Mouse (Mus musculus): ENCODE measurements around the gene Zp2. TPM values are rescaled to one million over a fixed set of nuclear protein-coding genes. Genes with fewer than 3 reads are reported as not detected.
A peak's percentile ranks its signal among the peaks of the same experiment; 100 is the strongest.

Gene Zp2
- polyA plus RNA-seq, 1 experiment from 2014 or later, result not detected

GRCm38 (mm10) chr7:120180547-120180946 lies 35.5 kb upstream of the Zp2 start:
- 89% methylated on average over 5 of the region's 5 CpGs for WGBS
- Histone ChIP-seq H3K27me3 (replicated peaks; ENCODE audit: control insufficient read depth, insufficient read depth, low read length) (no peaks in the 10 kb centered on the region), H3K4me3 (ENCODE audit: low read depth, low read length) (no peak overlapping the region), H3K4me1 (ENCODE audit: control insufficient read depth, insufficient read depth, low read length) (no peaks in the 10 kb centered on the region), H3K9me3 (replicated peaks; ENCODE audit: control insufficient read depth, low read length) (no peaks in the 10 kb centered on the region), H3K36me3 (ENCODE audit: control insufficient read depth, insufficient read depth, low read length) (no peaks in the 10 kb centered on the region), H3K27ac (ENCODE audit: low read depth, low read length) (no peak overlapping the region), H3K4me2 (ENCODE audit: low read length) (no peak overlapping the region), H3K9ac (ENCODE audit: low read length) (no peak overlapping the region)
- ATAC-seq (no peak), DNase-seq (ENCODE audit: low spot score) (no peak)

GRCm38 (mm10) chr7:120178935-120179334 lies 33.8 kb upstream of the Zp2 start:
- peak; percentile 61 for DNase-seq (ENCODE audit: low spot score)
- WGBS, result 12% methylated on average over 2 of the region's 2 CpGs
- H3K27me3 ChIP-seq (replicated peaks; ENCODE audit: control insufficient read depth, insufficient read depth, low read length), result no peaks in the 10 kb centered on the region
- ATAC-seq, result no peak; the same call in 1 of the 2 replicates
- H3K36me3 ChIP-seq (ENCODE audit: control insufficient read depth, insufficient read depth, low read length), result no peaks in the 10 kb centered on the region
- H3K4me2 ChIP-seq (ENCODE audit: low read length), result no peak overlapping the region
- H3K4me1 ChIP-seq (ENCODE audit: control insufficient read depth, insufficient read depth, low read length), result no peaks in the 10 kb centered on the region
- no peaks in the 10 kb centered on the region for H3K9me3 ChIP-seq (replicated peaks; ENCODE audit: control insufficient read depth, low read length)
- H3K27ac ChIP-seq (ENCODE audit: low read depth, low read length), result no peak overlapping the region
- H3K4me3 ChIP-seq (ENCODE audit: low read depth, low read length), result no peak overlapping the region
- no peak overlapping the region for H3K9ac ChIP-seq (ENCODE audit: low read length)

GRCm38 (mm10) chr7:120177611-120178010 lies 32.5 kb upstream of the Zp2 start:
- DNase-seq (ENCODE audit: low spot score), result no peak
- Histone ChIP-seq H3K36me3 (ENCODE audit: control insufficient read depth, insufficient read depth, low read length) (no peaks in the 10 kb centered on the region), H3K4me3 (ENCODE audit: low read depth, low read length) (no peak overlapping the region), H3K9ac (ENCODE audit: low read length) (no peak overlapping the region), H3K9me3 (replicated peaks; ENCODE audit: control insufficient read depth, low read length) (no peaks in the 10 kb centered on the region), H3K27ac (ENCODE audit: low read depth, low read length) (no peak overlapping the region), H3K4me1 (ENCODE audit: control insufficient read depth, insufficient read depth, low read length) (no peaks in the 10 kb centered on the region), H3K27me3 (replicated peaks; ENCODE audit: control insufficient read depth, insufficient read depth, low read length) (no peaks in the 10 kb centered on the region), H3K4me2 (ENCODE audit: low read length) (no peak overlapping the region)
- ATAC-seq, result no peak
- WGBS, result 86% methylated on average over 3 of the region's 3 CpGs

- no peak for DNase-seq (ENCODE audit: low spot score)
- H3K4me2 ChIP-seq (ENCODE audit: low read length), result no peak overlapping the region
- no peak for ATAC-seq
Measured at GRCm38 (mm10) chr7:120174723-120175504, 29.8 kb upstream of the Zp2 start.

GRCm38 (mm10) chr7:120173603-120174244 lies 28.6 kb upstream of the Zp2 start, which contains the start of gene Anks4b:
Gene Anks4b, plus strand, starts transcription at chr7:120173858.
- ATAC-seq (no peak), DNase-seq (ENCODE audit: low spot score) (no peak)
- Histone ChIP-seq H3K4me2 (ENCODE audit: low read length) (no peak within 1 kb of the TSS), H3K27ac (ENCODE audit: low read depth, low read length) (no peak within 1 kb of the TSS), H3K36me3 (ENCODE audit: control insufficient read depth, insufficient read depth, low read length) (no peaks in the 10 kb centered on the region), H3K9ac (ENCODE audit: low read length) (no peak within 1 kb of the TSS), H3K4me3 (ENCODE audit: low read depth, low read length) (no peak within 1 kb of the TSS), H3K27me3 (replicated peaks; ENCODE audit: control insufficient read depth, insufficient read depth, low read length) (no peaks in the 10 kb centered on the region), H3K9me3 (replicated peaks; ENCODE audit: control insufficient read depth, low read length) (no peaks in the 10 kb centered on the region), H3K4me1 (ENCODE audit: control insufficient read depth, insufficient read depth, low read length) (no peaks in the 10 kb centered on the region)
- 83% methylated on average over 10 of the region's 10 CpGs for WGBS

More at GRCm38 (mm10) chr7:120174723-120175504, 29.8 kb upstream of the Zp2 start:
- Histone ChIP-seq H3K9ac (ENCODE audit: low read length) (no peak overlapping the region), H3K9me3 (replicated peaks; ENCODE audit: control insufficient read depth, low read length) (no peaks in the 10 kb centered on the region), H3K36me3 (ENCODE audit: control insufficient read depth, insufficient read depth, low read length) (no peaks in the 10 kb centered on the region), H3K27me3 (replicated peaks; ENCODE audit: control insufficient read depth, insufficient read depth, low read length) (no peaks in the 10 kb centered on the region), H3K4me1 (ENCODE audit: control insufficient read depth, insufficient read depth, low read length) (no peaks in the 10 kb centered on the region), H3K27ac (ENCODE audit: low read depth, low read length) (no peak overlapping the region), H3K4me3 (ENCODE audit: low read depth, low read length) (no peak overlapping the region)
- WGBS, result 83% methylated on average over 11 of the region's 11 CpGs

- no peaks in the 10 kb centered on the region for H3K9me3 ChIP-seq (replicated peaks; ENCODE audit: control insufficient read depth, low read length)
- no peak overlapping the region for H3K27ac ChIP-seq (ENCODE audit: low read depth, low read length)
- 96% methylated on average over 1 of the region's 1 CpGs for WGBS
- no peak overlapping the region for H3K4me2 ChIP-seq (ENCODE audit: low read length)
- no peaks in the 10 kb centered on the region for H3K27me3 ChIP-seq (replicated peaks; ENCODE audit: control insufficient read depth, insufficient read depth, low read length)
- H3K4me3 ChIP-seq (ENCODE audit: low read depth, low read length), result no peak overlapping the region
- ATAC-seq, result no peak
- no peak for DNase-seq (ENCODE audit: low spot score)
- no peaks in the 10 kb centered on the region for H3K36me3 ChIP-seq (ENCODE audit: control insufficient read depth, insufficient read depth, low read length)
- no peaks in the 10 kb centered on the region for H3K4me1 ChIP-seq (ENCODE audit: control insufficient read depth, insufficient read depth, low read length)
- no peak overlapping the region for H3K9ac ChIP-seq (ENCODE audit: low read length)
Measured at GRCm38 (mm10) chr7:120172188-120172700, 27.2 kb upstream of the Zp2 start.

GRCm38 (mm10) chr7:120163581-120164251 lies 18.6 kb upstream of the Zp2 start:
- ATAC-seq (no peak), DNase-seq (ENCODE audit: low spot score) (no peak)
- Histone ChIP-seq H3K27ac (ENCODE audit: low read depth, low read length) (no peak overlapping the region), H3K4me3 (ENCODE audit: low read depth, low read length) (no peak overlapping the region), H3K9me3 (replicated peaks; ENCODE audit: control insufficient read depth, low read length) (no peaks in the 10 kb centered on the region), H3K4me1 (ENCODE audit: control insufficient read depth, insufficient read depth, low read length) (no peaks in the 10 kb centered on the region), H3K27me3 (replicated peaks; ENCODE audit: control insufficient read depth, insufficient read depth, low read length) (peaks cover 27% of the 10 kb centered on the region), H3K9ac (ENCODE audit: low read length) (no peak overlapping the region), H3K36me3 (ENCODE audit: control insufficient read depth, insufficient read depth, low read length) (no peaks in the 10 kb centered on the region), H3K4me2 (ENCODE audit: low read length) (no peak overlapping the region)
- 92% methylated on average over 11 of the region's 11 CpGs for WGBS

- Histone ChIP-seq H3K4me3 (ENCODE audit: low read depth, low read length) (no peak overlapping the region), H3K27me3 (replicated peaks; ENCODE audit: control insufficient read depth, insufficient read depth, low read length) (peaks cover 44% of the 10 kb centered on the region), H3K27ac (ENCODE audit: low read depth, low read length) (peak overlapping the region; percentile 52; the same call in 1 of the 2 replicates), H3K4me1 (ENCODE audit: control insufficient read depth, insufficient read depth, low read length) (peaks cover 19% of the 10 kb centered on the region), H3K9me3 (replicated peaks; ENCODE audit: control insufficient read depth, low read length) (no peaks in the 10 kb centered on the region), H3K9ac (ENCODE audit: low read length) (no peak overlapping the region), H3K36me3 (ENCODE audit: control insufficient read depth, insufficient read depth, low read length) (no peaks in the 10 kb centered on the region), H3K4me2 (ENCODE audit: low read length) (no peak overlapping the region)
- WGBS, result 6% methylated on average over 4 of the region's 4 CpGs
- DNase-seq (ENCODE audit: low spot score) (no peak), ATAC-seq (peak; percentile 40; the same call in 1 of the 2 replicates)
Measured at GRCm38 (mm10) chr7:120158121-120158613, 13.1 kb upstream of the Zp2 start.
